Mouse (Mus musculus): ENCODE results near the gene Zbtb48.

DNA sequence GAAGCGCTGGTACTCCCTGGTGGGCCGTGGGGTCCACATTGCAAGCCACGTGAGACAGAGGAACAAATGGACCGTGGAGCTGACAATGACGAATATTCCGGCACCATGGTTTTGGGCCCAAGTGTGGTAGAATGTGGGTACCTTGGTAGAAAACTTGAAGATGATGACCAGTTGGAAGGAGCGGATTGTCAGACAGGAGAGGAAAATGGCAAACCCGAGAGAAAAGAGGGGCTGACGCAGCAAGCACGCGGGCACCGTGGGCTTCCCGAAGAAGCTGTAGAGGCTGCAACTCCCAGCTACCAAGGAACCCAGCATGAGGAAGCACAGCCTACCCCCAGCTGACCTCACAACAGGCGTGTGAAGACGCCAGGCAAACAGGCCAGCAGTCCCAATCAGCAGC is 985 bp upstream of the Zbtb48 start:
- no peak for TF ChIP-seq CTCF (conservative IDR thresholded peaks at IDR 0.05; ENCODE audit: low read length)
- TF ChIP-seq POU5F1 (IDR thresholded peaks at IDR 0.05; ENCODE audit: borderline replicate concordance, low read length), result no peak
- no peak for TF ChIP-seq NANOG (IDR thresholded peaks at IDR 0.05; ENCODE audit: borderline replicate concordance, low read length)
